Mouse (Mus musculus): ENCODE measurements around the gene Gm28576. TPM values are rescaled to one million over a fixed set of nuclear protein-coding genes. Genes with fewer than 3 reads are reported as not detected.
"Not testable (repeated sequence)": the region's sequence is repeated elsewhere in the genome, so short reads cannot be mapped to it uniquely, and the experiment has no call there.

The Gm28576 gene
- not detected for total RNA-seq (2021)
- long read RNA-seq, experiment 1: 0 reads
- long read RNA-seq, experiment 2: 0 reads

DNA sequence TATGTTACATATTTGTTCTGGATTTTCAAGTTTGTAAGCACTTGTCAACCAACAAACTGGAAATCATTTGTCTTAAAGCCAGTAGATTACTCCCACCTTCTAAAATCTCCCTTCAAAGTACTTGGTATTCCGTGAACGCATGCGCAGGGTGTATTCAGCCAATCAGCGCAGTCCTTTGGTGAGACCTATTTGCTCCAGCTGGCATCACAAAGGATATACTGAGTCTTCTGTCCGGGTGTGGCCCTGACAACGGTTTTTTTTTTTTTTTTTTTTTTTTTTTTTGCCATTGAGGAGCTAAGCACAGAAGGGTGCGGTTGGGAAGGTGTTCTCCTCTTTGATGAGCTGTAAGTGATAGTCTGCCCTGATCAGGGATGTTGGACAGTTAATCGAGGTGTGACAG, at the start of gene Gm28576:
Gene Gm28576 (plus strand): TSS at position 301 of the 400 bp plus-strand sequence.
- intact Hi-C loops (cut with DNase I); DNase-seq (ENCODE audit: low spot score in 2 of 2): not testable (repeated sequence)

Other genes starting within 250 kb of the Gm28576 start
- gene Gm20826, start 84.5 kb upstream of the Gm28576 start, total RNA-seq (2021): under 1 TPM in 1 of 2 experiments, not detected in 1; 0.11 TPM

Data from left cerebral cortex, postnatal 14 days (tissue).